Mouse (Mus musculus) urinary bladder, adult 2 months (tissue): ENCODE data around the gene Frmd4a. TPM values are rescaled to one million over a fixed set of nuclear protein-coding genes. Genes with fewer than 3 reads are reported as not detected.
"Not testable (repeated sequence)": the region's sequence is repeated elsewhere in the genome, so short reads cannot be mapped to it uniquely, and the experiment has no call there.

Experiments used
- DNase-seq: peaks from one replicate; pipeline ENCODE4 v3.0.0; 2022; ENCODE audit warnings: low spot score
- polyA plus RNA-seq: library from polyadenylated mRNA; depleted of rRNA; stranded (reverse); fragments of >200 nt; gene quantifications from 2 replicates; pipeline ENCODE4 v1.2.3, GENCODE M21; 2012

Frmd4a gene
- polyA plus RNA-seq, 1 experiment, result 7.1 TPM

GRCm38 (mm10) chr2:4578291-4578690 is 560.8 kb downstream of the Frmd4a start:
- DNase-seq, result no peak

- no peak for DNase-seq
Observed at GRCm38 (mm10) chr2:4579357-4580068, 562.0 kb downstream of the Frmd4a start.

GRCm38 (mm10) chr2:4580666-4581065 is 563.1 kb downstream of the Frmd4a start:
- no peak for DNase-seq

DNA sequence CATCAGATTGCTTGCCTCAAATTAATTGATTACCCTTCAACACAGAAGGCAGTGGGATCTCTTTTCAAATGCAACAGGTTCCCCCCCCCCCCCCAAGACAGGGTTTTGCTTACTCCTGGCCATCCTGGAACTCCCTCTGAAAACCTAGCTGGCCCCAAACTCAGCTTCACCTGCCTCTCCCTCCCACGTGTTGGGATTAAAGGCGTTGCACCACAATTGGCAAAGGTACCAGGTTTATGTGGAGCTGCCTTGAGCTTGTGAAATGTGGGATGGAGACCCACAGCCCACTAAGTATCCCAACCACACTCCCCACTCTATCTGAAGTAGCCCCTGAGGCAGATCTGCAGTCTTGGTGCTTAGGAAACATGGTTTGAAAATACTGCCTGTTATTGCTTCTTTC is 565.4 kb downstream of the Frmd4a start:
- no peak for DNase-seq

DNA sequence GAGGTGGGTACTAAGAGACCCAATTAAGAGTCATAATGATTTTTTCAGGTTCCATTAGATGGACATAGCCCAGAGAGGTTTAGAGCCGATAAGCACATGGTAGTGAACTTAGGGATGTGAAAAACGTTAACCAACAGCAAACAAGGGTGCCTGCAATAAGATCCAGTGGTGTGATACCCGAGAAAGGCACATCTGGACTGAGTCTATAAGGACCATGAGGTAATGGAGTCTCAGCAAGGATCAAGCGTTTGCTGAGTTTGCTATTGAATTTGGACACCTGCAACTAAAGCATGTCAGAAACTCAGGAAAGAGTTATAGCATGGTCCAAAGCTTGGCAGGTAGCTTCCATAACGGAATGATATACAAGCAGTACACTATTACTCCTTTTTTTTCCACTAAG is 566.7 kb downstream of the Frmd4a start:
- no peak for DNase-seq

GRCm38 (mm10) chr2:4586245-4586644 is 568.7 kb downstream of the Frmd4a start:
- DNase-seq, result no peak

DNA sequence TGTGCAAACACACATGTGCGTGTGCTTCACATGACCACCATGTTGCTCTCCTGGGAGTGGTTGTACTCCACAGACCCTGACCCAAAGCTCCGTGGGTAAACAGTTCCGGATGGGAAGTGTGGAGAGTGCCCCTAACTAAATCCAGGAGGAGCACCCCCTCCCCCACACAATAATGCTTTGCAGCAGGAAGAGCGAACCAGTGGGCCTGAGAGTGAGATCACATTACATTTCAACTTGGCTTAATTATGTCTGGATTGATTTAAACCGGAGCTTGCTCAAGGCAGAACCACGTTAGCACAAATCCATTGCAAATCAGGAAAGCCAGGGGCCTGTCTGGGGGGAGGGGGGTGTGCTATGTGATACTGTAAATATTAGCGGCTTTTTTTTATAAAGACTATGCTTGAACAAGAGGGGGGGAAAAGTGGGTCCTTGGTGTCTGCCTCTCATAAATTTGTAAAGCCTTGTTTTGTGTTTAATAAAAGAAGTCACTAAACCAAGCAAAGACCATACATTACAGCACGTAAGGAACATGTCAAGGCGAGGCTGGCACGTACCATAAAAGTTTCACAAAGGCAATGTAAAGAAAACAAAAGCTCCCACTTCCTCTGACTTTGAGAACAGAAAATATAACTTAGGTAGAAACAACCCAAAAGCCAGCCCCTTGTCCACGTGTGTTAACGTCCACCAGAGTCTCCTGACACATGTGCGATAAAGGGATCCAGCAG is 570.3 kb downstream of the Frmd4a start:
- DNase-seq, result no peak

DNA sequence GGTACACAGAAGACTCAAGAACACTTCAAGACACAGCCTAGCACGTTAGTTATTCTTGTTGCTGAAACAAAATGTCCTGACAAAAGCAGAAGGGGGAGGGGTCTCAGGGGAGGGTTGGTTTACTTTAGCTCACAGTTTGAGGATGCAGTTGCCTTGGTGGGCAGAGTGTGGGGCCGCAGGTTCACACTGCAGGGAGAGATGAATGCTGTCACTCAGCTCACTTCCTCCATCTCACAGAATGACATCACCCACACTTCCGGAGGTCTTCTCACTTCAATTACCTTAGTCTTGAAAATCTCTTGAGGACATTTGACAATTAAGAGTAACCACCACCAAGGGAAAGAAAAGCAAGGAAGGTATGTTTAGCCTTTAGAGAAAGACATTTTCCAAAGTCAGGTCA is 574.1 kb downstream of the Frmd4a start:
- no peak for DNase-seq

DNA sequence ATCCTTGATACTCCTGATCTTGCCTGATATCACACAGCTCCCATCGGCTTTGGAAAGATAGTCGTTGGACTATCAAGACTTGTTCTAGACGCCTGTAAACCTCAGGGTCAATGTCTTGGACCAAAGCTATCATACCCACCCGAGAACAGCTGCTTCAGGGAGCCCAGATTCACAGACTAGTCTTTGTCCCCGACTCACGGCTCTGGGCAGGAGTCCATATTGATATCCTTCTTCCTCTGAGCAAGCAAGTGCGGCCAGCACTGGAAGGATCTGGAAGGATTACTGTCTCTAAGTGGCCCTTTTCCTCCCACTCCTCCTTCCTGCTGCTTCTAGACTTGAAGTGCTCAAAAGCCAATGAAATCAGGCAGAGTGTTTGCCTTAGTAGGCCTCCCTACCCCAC is 575.1 kb downstream of the Frmd4a start:
- DNase-seq, result no peak

- DNase-seq, result no peak
Observed at GRCm38 (mm10) chr2:4593433-4593832, 575.9 kb downstream of the Frmd4a start.

DNA sequence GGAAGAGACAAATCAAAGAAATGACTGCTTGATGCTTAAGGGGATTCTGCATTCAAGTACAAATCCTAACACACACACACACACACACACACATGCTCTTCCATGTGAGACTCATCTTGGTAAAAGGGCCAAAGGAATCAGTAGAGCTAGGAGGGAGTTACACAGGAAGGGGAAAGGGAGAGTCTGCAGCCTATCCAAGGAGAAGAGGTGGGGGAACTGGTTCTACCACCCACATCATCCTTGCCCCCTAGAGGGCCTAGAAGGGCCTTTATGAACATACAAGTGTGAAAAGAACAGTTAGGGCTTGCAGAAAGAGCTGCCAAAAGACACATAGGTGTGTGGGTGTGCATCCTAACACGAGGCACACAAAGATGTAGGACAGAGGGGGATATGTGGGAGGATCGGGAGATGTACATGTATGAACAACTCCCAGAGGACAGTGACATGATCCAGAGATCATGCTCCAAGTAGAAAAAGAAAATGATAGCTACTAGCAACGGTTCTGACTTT is 576.4 kb downstream of the Frmd4a start:
- no peak for DNase-seq

GRCm38 (mm10) chr2:4596992-4597391 is 579.5 kb downstream of the Frmd4a start:
- no peak for DNase-seq

GRCm38 (mm10) chr2:4601034-4601890 is 583.7 kb downstream of the Frmd4a start:
- DNase-seq, result no peak

DNA sequence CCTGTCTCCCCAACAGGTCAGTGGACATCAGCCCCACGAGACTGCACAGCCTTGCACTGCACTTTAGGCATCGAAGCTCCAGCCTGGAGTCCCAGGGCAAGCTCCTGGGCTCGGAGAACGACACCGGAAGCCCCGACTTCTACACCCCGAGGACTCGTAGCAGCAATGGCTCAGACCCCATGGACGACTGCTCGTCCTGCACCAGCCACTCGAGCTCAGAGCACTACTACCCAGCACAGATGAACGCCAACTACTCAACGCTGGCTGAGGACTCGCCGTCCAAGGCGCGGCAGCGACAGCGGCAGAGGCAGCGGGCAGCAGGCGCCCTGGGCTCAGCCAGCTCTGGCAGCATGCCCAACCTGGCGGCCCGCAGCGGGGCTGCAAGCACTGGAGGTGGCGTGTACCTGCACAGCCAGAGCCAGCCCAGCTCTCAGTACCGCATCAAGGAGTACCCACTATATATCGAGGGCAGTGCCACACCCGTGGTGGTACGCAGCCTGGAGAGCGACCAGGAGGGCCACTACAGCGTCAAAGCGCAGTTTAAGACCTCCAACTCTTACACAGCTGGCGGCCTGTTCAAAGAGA is 585.9 kb downstream of the Frmd4a start:
- no peak for DNase-seq

- no peak for DNase-seq
Observed at GRCm38 (mm10) chr2:4606559-4606958, 589.0 kb downstream of the Frmd4a start.

GRCm38 (mm10) chr2:4608253-4608652 is 590.7 kb downstream of the Frmd4a start:
- no peak for DNase-seq

DNA sequence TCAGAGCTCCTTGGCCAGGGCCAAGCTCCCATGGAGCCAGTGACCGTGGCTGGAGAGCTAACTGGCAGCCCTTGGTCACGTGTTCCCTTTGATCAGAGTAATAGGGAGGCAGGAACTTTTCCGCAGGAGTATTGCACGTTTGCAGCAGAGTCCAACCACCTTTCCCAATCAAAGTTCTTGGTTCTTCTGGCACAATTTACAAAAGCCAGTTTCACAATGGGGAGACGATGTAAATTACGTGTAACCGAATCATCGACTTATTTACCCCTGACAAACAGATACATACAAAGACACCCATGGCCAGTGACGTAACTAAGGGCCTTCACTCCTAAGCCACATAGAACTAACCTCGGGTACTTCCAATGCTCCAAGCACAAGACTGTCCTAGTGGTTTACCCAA is 591.9 kb downstream of the Frmd4a start:
- DNase-seq, result no peak

GRCm38 (mm10) chr2:4611295-4611694 is 593.8 kb downstream of the Frmd4a start:
- DNase-seq, result no peak

DNA sequence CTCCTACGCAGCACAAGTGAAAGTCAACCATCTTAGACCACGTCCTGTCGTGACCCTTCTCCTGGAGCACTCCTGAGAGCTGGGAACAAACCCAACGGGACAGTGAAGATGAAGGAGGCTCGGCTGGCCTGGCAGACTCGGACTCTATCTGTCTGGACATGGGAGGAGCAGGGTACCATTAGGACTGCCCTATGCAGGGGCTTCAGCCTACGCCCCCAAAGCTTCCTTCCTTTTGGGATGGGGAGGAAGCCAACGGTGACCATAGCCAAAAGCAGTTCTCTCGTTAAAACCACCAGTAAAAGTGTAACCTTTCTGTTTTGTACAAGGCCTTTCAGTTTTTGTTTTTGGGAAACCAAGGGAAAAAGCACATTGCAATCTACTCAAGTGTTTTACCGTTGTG is 594.2 kb downstream of the Frmd4a start:
- DNase-seq, result no peak

DNA sequence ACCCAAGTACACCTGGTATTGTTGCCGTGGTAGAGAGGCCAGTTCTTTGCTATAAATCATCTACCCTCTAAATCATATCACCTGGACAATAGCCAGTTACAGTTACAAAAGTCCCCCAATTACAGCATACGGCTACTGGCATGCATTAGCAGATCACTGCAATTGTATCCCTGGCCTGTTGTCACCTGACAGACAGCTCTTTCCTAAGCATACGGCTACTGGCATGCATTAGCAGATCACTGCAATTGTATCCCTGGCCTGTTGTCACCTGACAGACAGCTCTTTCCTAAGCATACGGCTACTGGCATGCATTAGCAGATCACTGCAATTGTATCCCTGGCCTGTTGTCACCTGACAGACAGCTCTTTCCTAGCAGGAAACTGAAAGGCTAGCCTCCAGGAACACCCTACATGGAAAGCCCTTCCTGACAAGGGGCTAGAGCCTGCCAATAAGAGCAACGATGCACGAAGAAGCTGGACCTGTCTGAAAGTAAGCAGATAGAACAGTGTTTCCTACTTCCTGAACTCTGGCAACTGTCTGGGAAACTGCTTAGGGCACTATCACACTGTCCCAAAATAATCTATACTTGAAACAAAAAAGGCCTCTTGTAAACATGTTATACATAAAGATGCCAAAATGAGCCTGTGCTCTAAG is 596.9 kb downstream of the Frmd4a start:
- not testable (repeated sequence) for DNase-seq

DNA sequence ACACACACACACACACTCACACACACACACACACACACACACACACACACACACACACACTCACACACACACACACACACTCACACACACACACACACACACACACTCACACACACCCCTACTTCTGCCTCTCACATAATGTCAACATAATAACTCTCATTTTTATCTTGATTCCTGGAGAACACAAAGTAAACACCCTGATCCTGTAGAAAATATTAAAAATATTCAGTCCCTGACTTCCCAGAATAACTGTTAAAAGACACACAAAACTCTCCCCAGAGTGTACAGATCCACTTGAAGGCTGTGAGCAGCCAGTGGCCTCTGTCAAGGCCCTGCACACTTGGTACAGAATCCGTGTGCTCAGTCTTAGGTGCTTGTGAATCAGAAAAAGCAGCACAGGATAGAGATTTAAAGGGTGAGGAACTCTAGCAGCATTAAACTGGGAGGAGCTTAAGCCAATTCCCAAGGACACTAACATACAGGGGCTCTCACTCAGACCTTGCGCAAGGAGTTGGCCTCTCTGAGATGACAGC is 597.6 kb downstream of the Frmd4a start:
- no peak for DNase-seq
